Mouse (Mus musculus) heart, embryonic 14.5 days (tissue): ENCODE results near the gene Slc38a5. TPM values are rescaled to one million over a fixed set of nuclear protein-coding genes. Genes with fewer than 3 reads are reported as not detected.
"Not testable (repeated sequence)": the region's sequence is repeated elsewhere in the genome, so short reads cannot be mapped to it uniquely, and the experiment has no call there.

Experiments used
- ATAC-seq: fragments of 200-750 bp; cut with Nextera tagmentation; 2 replicates; pipeline ENCODE4 v1.8.0; 2017; ENCODE audit warnings: low read depth, moderate TSS enrichment; ENCODE audit not compliant: insufficient number of reproducible peaks, insufficient read depth, low FRiP score
- H3K27ac ChIP-seq, 2 experiments: fragments of 200-500 bp in 1 of 2; fragments of 300-500 bp in 1 of 2; sonication (generic) in 1 of 2; replicated peaks in 1 of 2; 2 replicates each; pipeline ENCODE4 v1.5.1; 2012 to 2014; ENCODE audit warnings: low read depth in 2 of 2, low read length in 2 of 2, control low read depth in 1 of 2, mild to moderate bottlenecking in 1 of 2, mixed read lengths in 1 of 2; ENCODE audit not compliant: control insufficient read depth in 1 of 2, insufficient read depth in 1 of 2
- H3K27me3 ChIP-seq: fragments of 300-500 bp; sonication (generic); 2 replicates; pipeline ENCODE4 v1.6.1; 2014; ENCODE audit warnings: mild to moderate bottlenecking, low read length, control low read depth; ENCODE audit not compliant: control insufficient read depth, insufficient read depth
- H3K36me3 ChIP-seq: fragments of 300-500 bp; sonication (generic); 2 replicates; pipeline ENCODE4 v1.6.1; 2014; ENCODE audit warnings: mild to moderate bottlenecking, control low read depth, low read length, mixed read lengths; ENCODE audit not compliant: control insufficient read depth, insufficient read depth
- H3K4me1 ChIP-seq, 2 experiments: fragments of 200-500 bp in 1 of 2; fragments of 300-500 bp in 1 of 2; sonication (generic) in 1 of 2; 2 replicates each; pipeline ENCODE4 v1.6.1; 2012 to 2014; ENCODE audit warnings: low read length in 2 of 2, control low read depth in 1 of 2, mixed read lengths in 1 of 2; ENCODE audit not compliant: control insufficient read depth in 2 of 2, insufficient read depth in 2 of 2
- H3K4me2 ChIP-seq: fragments of 300-500 bp; sonication (generic); 2 replicates; pipeline ENCODE4 v1.6.1; 2014; ENCODE audit warnings: mild to moderate bottlenecking, low read length
- H3K4me3 ChIP-seq, 2 experiments: fragments of 200-500 bp in 1 of 2; fragments of 300-500 bp in 1 of 2; sonication (generic) in 1 of 2; 2 replicates each; pipeline ENCODE4 v1.5.1; 2012 to 2014; ENCODE audit warnings: low read length in 2 of 2, mild to moderate bottlenecking in 2 of 2, control low read depth in 1 of 2, low read depth in 1 of 2, moderate library complexity in 1 of 2; ENCODE audit not compliant: control insufficient read depth in 1 of 2, insufficient read depth in 1 of 2
- H3K9ac ChIP-seq: fragments of 300-500 bp; sonication (generic); 2 replicates; pipeline ENCODE4 v1.6.1; 2014; ENCODE audit warnings: mild to moderate bottlenecking, low read length
- H3K9me3 ChIP-seq: fragments of 300-500 bp; sonication (generic); 2 replicates; pipeline ENCODE4 v1.6.1; 2016; ENCODE audit warnings: low read length, control low read depth; ENCODE audit not compliant: control insufficient read depth
- WGBS: fragments of 180-500 bp; shearing (Covaris S2); extraction: QIAGEN DNeasy Blood & Tissue Kit; methylation state at CpG from one replicate; pipeline ENCODE4 v1.1.7; 2014; 5-methylcytosine and 5-hydroxymethylcytosine counted together
- polyA plus RNA-seq: library from polyadenylated mRNA; unstranded; fragments of >200 nt; fragmentation: Nextera tagmentation; extraction: Ambion mirVana; gene quantifications from 2 replicates; pipeline ENCODE4 v1.2.1, GENCODE M21; 2014

Gene Slc38a5
- polyA plus RNA-seq, 1 experiment from 2014 or later, result 26.5 TPM

GRCm38 (mm10) chrX:8259478-8259877, 11.5 kb upstream of the Slc38a5 start:
- Histone ChIP-seq H3K36me3 (no peaks in the 10 kb centered on the region), H3K9ac (no peak overlapping the region), H3K27ac (no peak overlapping the region), H3K4me3 (no peak overlapping the region), H3K27me3 (no peaks in the 10 kb centered on the region), H3K4me1 (no peaks in the 10 kb centered on the region), H3K4me2 (no peak overlapping the region), H3K9me3 (no peaks in the 10 kb centered on the region)
- ATAC-seq, result no peak
- WGBS, result 84% methylated on average over 12 of the region's 12 CpGs

GRCm38 (mm10) chrX:8263156-8263804, 7.7 kb upstream of the Slc38a5 start:
- H3K27ac ChIP-seq, result no peak overlapping the region
- no peak overlapping the region for H3K4me2 ChIP-seq
- WGBS, result 64% methylated on average over 5 of the region's 5 CpGs
- H3K9me3 ChIP-seq, result no peaks in the 10 kb centered on the region
- ATAC-seq, result no peak
- H3K36me3 ChIP-seq, result no peaks in the 10 kb centered on the region
- no peaks in the 10 kb centered on the region for H3K4me1 ChIP-seq
- H3K4me3 ChIP-seq, result no peak overlapping the region
- no peak overlapping the region for H3K9ac ChIP-seq
- H3K27me3 ChIP-seq, result no peaks in the 10 kb centered on the region

- no peaks in the 10 kb centered on the region for H3K27me3 ChIP-seq
- H3K9ac ChIP-seq, result no peak overlapping the region
- 60% methylated on average over 3 of the region's 3 CpGs for WGBS
- H3K27ac ChIP-seq, result no peak overlapping the region
- H3K4me1 ChIP-seq, result no peaks in the 10 kb centered on the region
- no peak overlapping the region for H3K4me3 ChIP-seq
- no peaks in the 10 kb centered on the region for H3K9me3 ChIP-seq
- ATAC-seq, result no peak
- H3K36me3 ChIP-seq, result no peaks in the 10 kb centered on the region
- H3K4me2 ChIP-seq, result no peak overlapping the region
Observed at GRCm38 (mm10) chrX:8264222-8264621, 6.7 kb upstream of the Slc38a5 start.

GRCm38 (mm10) chrX:8272000-8272399, 1.1 kb downstream of the Slc38a5 start:
- Histone ChIP-seq H3K27ac (no peak overlapping the region), H3K27me3 (no peaks in the 10 kb centered on the region), H3K4me2 (peak overlapping the region; percentile 60), H3K4me1 (no peaks in the 10 kb centered on the region; a peak in 1 of 4 replicates), H3K9me3 (no peaks in the 10 kb centered on the region), H3K9ac (no peak overlapping the region; the same call in 1 of the 2 replicates), H3K36me3 (no peaks in the 10 kb centered on the region), H3K4me3 (peak overlapping the region; percentile 23 to 38)
- WGBS, result 37% methylated on average over 10 of the region's 10 CpGs
- ATAC-seq, result no peak

- Histone ChIP-seq H3K4me1 (no peaks in the 10 kb centered on the region; a peak in 1 of 4 replicates), H3K4me3 (no peak overlapping the region), H3K27ac (no peak overlapping the region), H3K4me2 (no peak overlapping the region), H3K9me3 (no peaks in the 10 kb centered on the region), H3K9ac (no peak overlapping the region), H3K27me3 (no peaks in the 10 kb centered on the region), H3K36me3 (no peaks in the 10 kb centered on the region)
- ATAC-seq, result no peak; the same call in 1 of the 2 replicates
- WGBS, result 72% methylated on average over 5 of the region's 5 CpGs
Observed at GRCm38 (mm10) chrX:8274056-8274455, 3.1 kb downstream of the Slc38a5 start.

GRCm38 (mm10) chrX:8288621-8289020, 17.7 kb downstream of the Slc38a5 start:
- no peak for ATAC-seq
- Histone ChIP-seq H3K27me3 (no peaks in the 10 kb centered on the region), H3K4me3 (no peak overlapping the region), H3K36me3 (no peaks in the 10 kb centered on the region), H3K9me3 (no peaks in the 10 kb centered on the region), H3K4me2 (no peak overlapping the region), H3K27ac (no peak overlapping the region), H3K9ac (no peak overlapping the region), H3K4me1 (no peaks in the 10 kb centered on the region)
- 68% methylated on average over 5 of the region's 5 CpGs for WGBS

- no peak for ATAC-seq
- no peak overlapping the region for H3K4me3 ChIP-seq
- H3K27ac ChIP-seq, result no peak overlapping the region
- no peaks in the 10 kb centered on the region for H3K27me3 ChIP-seq
- H3K9me3 ChIP-seq, result no peaks in the 10 kb centered on the region
- no peaks in the 10 kb centered on the region for H3K4me1 ChIP-seq
- no peak overlapping the region for H3K4me2 ChIP-seq
- no peak overlapping the region for H3K9ac ChIP-seq
- WGBS, result 54% methylated on average over 1 of the region's 1 CpGs
- H3K36me3 ChIP-seq, result no peaks in the 10 kb centered on the region
Observed at GRCm38 (mm10) chrX:8309302-8309701, 38.4 kb downstream of the Slc38a5 start.

GRCm38 (mm10) chrX:8314905-8315304, 44.0 kb downstream of the Slc38a5 start:
- H3K27me3 ChIP-seq, H3K9ac ChIP-seq, ATAC-seq, H3K4me1 ChIP-seq, H3K9me3 ChIP-seq, H3K4me3 ChIP-seq, H3K27ac ChIP-seq, H3K4me2 ChIP-seq, H3K36me3 ChIP-seq: not testable (repeated sequence)
- 12% methylated on average over 7 of the region's 7 CpGs for WGBS
